Mouse (Mus musculus) CD4-positive helper T cell, adult 2 months (primary cell): ENCODE results near the gene Mcrip2.

ENCODE experiments used
- DNase-seq: peaks from one replicate; pipeline ENCODE4 v3.0.0-alpha.2; 2012; ENCODE audit warnings: low read depth, missing footprints, low spot score

The Mcrip2 gene

DNA sequence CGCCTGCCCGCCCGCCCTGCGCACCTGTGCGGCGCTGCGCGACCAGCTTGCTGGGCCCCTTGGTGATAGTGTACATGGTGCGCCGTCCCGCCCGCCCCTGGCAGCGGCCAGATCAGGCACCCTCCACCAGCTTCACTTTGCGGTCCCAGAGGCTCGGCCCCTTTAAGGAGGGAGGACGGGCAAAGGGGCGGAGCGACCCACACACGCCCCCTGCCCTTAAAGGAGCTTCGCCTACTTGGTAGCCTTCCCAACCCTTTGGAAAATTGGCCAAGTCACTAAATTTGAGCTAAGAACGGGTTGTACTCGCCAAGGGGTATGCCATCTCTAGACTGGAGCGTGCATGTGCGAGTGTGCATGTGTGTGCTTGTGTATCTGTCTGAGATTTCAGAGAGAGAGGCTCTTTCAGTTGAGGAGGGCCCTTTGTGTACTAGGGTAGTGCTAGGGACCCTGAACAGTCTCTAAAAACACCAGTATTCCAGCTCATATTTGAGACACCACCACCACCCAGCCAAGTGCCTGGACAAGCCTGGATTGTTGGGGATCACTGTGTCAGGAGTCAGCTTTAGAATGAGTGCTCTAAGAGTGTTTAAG lies at the start of gene Mcrip2:
Mcrip2 (minus strand) TSS at position 164 of the 591 bp plus-strand sequence.
- DNase-seq = peak; percentile 70

DNA sequence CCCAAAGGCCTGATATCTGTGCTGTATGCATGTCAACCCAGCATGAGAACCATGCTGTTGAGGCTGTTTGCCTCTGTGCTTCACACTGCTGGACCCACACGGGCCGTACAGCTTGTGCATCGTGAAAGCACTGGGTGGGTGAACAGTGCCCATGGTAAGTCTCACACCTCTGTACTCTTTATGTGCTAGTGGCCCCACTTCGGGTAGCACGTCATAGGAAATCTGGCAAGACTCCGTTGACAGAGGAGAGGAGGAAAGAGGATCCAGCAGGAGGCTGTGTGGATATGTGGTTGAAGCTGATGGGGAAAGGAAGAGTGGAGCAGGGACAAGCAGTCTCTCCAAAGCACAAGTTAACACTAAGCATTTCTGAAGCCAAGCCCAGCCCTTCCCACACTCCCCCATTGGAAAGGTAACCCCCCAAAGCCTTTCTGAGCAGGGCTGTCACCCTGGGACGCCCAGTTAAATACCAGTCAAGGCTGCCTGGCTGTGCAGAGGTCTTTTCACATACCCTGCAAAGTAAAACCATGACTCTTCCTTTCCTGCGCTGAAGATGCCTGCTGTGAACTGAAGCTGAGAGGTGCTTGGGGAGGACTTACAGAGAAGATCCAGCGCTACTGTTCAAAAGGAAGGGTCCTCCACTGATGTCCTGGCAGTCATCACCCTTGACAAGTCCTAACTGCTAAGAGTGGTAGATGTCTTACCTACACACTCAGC lies 49.6 kb upstream of the Mcrip2 start:
- DNase-seq = no peak

DNA sequence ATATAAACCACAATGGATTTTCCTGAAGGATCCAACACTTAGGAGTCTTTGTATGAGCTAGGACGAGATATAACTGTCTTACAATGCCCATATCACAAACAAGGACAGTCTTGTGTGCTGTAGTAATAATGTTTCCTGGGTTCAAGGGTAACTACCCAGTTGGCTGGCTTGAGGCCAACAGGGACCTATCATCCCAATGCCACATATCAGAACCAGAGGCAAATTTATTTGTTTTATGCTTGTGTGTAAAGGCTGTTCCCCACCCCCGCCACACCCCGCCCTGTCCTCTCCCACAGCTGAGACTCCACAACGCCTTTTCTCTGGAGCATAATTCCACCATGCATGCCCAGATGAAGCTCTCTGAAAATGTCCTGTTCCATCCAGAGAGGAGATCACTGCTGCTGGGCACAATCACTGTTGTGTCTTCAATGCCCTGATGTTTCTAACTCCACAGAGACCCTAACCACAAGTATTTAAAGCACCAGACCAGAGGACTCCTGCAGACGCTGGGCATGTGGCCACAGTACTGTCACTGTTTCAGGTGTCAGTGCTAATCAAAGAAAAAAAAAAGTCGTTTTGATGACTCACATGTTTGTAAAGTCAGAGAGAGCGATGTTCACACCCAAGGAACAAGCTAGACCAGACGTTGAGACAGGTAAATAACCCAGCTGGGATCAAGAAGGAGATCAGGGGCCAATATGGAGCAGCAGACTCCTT lies 48.5 kb upstream of the Mcrip2 start:
- DNase-seq = no peak

DNA sequence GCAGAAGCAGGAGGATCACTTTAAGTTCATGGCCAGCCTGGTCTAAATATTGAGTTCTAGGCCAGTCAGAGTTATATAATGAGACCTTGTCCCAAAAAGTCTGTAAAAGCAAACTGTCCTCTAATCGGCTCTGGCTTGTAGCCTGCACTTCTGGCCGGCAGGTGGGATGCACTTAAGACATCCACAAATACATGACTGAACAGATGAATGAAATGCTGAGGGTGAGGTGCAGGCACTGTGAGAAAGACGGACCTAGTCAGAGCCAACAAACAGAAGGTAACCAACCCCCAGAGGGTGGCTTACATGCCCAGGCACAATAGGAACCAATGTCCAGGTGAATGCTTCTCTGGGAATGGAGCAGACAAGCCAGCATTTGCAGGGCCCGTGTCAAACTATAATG lies 45.7 kb upstream of the Mcrip2 start:
- no peak for DNase-seq

DNA sequence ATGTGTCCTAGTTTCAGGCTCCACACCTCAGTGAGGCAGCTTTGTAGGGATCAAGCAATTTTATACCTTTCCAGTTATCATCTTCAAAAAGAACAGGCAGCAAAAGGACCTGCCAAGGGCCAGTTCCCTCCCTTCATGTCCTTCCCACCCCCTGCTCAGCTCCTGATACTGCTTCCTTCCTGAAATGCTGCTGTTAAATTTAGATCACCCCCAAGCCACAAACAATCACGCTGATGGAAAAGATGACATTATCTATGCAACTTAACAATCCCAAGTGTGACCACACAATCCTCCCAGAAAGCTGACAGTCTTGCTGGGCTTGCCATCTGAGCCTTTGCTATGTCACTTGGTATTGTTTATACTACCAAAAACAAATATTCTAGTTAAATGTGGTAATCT lies 45.3 kb upstream of the Mcrip2 start:
- DNase-seq = no peak

DNA sequence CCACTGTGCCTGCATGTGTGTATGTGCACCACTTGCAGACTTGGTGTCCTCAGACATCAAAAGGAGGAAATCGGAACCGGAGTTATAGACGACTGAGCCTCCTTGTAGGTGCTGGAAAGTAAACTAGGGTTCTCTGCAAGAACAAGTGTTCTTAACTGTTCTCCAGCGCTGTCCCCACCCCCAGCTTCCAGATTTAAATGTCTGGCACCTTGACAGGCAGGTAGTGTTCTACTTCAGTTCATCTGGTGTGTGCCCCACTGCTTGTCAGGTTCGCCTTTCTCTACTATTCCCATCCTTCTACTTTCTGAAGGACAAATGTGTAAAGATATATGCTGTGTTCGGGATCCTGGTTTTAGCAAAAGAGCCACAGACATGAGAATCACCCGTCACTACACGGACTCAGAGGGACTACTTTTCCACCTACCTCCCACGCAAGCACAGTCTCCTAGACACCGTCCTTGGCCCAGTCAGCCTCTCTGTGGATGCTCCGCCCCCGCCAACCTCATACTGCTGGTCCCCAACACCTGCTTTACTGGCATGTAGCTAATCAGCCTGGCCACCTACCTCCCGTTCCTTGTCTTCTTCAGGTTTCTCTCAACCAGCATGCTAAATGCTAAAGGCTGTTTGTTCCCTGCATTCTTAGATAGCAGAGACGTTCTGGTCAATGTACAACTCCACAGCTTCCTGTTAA lies 44.8 kb upstream of the Mcrip2 start:
- DNase-seq = peak; percentile 42

DNA sequence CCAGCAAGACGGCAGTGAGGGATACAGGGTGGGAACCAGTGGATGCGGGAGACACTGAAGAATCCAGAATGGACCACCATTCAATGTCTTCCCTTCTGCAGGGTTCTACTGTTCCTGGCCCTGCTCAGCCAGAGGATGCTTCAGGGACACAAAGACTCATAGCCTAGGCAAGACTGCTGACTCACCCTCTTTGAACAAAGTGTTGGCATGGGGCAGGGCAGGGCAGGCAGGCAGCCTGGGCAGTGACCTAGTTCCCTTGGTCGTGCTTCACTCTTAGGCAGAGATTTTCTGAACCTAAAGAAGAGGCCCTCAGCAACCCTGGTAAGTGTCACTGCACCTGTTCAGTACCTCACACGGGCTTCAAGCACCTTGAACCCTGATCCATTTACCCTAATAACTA lies 43.3 kb upstream of the Mcrip2 start:
- DNase-seq = no peak

DNA sequence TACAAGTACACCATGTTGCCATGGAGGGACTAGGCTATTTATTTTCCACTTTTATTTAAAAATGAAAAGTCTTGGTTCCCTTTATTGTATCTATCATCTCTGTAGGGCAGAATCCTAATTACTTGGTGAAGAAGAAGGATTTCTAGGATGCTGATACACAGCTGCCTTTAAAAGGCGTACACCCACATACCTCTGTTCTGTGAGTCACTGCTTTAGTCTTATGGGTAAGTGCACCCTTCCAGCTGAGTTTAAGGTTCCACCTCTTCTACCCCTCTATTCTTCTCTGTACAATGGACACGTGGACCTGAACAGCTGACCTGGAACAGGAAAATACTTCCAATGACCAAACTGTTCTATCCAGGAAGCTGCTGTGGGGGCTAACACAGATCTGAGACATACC lies 39.1 kb upstream of the Mcrip2 start:
- DNase-seq = no peak

DNA sequence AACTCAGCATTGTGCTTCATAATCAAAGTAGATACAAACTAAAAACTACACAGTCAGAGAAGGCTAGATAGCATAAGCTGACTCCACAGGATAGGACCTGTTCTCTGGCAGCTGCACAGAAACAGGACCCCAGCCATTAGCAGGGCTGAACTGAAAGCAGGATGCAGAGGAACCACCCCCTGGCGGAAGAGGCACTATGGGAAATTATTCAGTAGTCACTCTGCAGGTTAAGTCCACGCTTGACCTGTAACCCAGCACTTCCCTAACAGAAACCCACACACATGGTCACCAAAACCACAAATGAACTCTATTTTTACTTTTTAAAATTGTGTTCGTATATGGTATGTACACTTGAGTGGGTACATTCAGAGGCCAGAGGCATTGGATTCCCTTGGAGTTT lies 34.5 kb upstream of the Mcrip2 start:
- no peak for DNase-seq

DNA sequence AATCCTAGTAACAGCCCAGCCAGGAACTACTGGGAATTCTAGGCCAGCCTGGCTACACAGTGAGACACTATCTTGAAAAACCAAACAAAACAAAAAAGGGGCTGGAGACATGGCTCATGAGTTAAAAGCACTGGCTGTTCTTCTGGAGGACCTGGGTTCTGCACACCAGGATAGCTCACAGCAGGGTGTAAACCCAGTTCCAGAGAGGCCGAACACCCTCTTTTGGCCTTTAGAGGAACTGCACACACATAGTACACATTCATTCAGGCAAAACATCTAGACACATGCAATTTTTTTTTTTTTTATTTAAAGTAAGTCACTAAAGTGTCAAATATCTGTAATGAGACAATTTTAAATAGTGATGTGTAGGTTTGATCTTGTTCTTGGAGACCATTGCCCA lies 31.6 kb upstream of the Mcrip2 start:
- no peak for DNase-seq

DNA sequence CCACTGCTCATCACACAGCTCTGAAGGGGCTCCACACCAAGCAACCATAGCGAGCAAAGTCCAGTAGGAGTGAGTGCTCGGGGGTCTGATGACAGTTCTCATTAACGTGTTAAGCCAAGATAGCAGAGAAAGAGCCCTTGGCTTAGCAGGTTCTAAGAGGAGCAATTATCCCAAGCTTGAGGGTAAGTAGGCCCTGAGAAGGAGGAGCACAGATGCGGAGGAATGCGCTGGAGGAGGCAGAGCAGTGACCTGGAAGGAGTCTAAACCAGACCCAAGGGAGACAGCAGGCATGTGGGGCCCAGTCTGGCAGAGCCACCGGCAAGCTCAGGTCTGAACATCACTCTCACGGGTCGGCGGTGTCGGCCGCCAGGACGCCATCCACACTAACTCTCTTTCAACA lies 27.3 kb upstream of the Mcrip2 start:
- DNase-seq = no peak

DNA sequence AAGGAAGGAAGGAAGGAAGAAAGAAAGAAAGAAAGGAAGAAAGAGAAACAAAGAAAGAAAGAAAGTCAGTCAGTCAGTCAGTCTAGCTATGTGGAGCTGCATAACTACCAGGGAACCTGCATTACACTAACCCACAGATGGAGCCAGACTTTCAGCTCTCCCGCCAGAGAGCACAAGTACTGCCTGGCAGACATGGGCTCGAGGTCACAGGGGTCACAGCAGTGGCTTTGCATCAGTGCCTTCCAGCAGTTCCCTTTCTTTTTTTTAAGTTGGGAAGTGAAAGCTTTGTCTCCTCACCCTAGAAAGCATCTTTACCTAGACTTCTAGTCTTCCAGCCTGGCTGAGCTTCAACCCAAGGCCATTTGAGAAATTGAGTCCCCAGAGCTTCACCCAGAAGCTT lies 26.9 kb upstream of the Mcrip2 start:
- DNase-seq = no peak

DNA sequence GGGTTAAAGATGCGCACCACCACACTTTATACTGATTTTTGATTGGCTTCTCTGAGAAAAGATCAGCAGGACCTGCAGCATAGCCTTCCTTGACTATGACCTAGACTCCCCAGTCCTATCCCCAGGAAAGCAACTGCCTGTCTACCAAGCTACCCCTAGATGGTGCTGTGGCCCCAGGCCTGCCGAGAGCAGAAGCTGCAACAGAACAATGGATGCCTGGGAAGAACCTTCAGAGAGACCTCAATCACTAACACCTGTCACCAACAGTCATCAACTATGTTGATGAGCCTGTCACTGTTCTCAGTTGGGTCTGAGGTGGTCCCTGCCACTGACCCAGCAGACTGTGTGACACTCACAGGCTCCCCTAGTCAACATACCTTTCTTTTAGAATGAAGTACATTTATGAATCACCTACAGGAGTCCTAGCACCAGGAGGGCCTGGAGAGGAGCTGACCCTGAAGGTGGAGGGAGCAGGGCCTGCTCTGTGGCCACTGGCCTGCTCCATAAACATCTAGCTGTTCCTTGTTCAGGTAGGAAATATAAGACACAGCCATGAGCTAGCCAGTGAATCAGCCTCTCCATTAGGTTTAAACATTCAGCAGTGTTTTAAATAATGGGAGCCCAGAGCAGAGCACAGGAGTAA lies 25.5 kb upstream of the Mcrip2 start:
- peak; percentile 72 for DNase-seq

DNA sequence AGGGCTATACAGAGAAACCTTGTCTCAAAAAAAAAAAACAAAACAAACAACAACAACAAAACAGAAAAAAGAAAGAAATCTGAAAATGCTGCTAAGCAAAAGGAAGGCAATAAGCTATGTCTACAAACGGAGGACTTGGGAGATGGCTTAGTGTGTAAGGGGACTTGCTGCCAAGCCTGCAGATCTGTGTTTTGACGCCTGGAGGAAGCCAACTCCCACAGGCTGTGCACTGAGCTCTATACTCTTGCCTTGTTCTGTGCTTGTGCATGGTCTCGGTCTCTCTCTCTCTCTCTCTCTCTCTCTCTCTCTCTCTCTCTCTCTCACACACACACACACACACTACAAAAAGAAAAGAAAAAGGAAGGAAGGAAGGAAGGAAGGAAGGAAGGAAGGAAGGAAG lies 20.3 kb upstream of the Mcrip2 start:
- no peak for DNase-seq

DNA sequence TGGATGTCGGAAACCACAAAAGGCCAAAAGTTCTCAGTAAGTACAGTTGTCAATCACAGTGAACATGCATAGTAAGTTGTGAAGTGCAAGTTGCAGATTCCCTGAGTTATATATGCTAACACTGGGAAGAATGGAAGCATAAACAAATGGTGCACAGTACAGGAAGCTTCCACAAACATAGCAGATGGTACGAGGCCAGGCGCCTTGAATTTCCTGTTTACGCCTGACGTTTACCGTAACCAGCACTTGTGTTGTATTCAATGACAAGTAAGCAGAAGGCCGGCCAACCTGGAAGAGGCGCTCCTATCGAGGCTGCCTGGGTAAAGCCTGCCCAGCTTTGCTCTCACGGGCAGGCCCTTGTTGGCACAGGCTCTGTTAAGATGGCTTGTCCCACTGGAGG lies 18.9 kb upstream of the Mcrip2 start:
- DNase-seq = no peak

DNA sequence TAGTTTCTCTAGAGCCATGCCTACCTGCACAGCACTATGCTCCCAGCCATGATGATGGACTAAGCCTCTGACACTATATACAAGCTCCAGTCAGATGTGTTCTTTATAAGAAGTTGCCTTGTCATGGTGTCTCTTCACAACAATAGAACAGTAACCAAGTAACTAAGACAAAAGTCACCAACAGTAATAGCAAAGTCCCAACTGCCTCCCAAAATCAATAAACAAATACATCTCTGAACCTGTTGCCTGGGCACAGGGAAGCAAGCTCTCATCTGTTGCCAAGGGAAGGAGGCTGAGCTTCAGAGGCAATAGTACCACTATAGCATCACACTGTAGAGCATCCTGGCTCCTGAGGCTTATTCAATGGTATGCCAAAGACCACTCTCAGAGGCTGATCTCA lies 18.2 kb upstream of the Mcrip2 start:
- no peak for DNase-seq

DNA sequence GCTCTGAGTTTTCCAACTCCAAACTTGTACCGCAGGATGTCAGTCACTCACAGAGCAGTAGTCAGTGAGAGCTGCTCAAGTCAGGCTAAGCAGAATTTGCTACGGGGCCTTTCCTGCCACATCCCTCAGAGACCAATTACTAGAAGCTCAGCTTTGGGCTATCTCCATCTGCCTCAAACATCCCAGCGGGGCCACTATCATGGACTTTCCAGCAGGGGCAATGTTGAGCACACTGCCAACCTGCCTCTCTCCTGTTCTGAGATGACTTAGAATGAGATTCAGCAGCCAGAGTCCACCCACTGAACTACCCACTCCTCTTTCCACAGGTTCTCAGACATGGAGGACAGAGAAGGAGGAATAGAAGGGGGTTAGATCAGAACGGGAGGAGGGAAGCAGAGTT lies 17.1 kb upstream of the Mcrip2 start:
- peak; percentile 36 for DNase-seq

DNA sequence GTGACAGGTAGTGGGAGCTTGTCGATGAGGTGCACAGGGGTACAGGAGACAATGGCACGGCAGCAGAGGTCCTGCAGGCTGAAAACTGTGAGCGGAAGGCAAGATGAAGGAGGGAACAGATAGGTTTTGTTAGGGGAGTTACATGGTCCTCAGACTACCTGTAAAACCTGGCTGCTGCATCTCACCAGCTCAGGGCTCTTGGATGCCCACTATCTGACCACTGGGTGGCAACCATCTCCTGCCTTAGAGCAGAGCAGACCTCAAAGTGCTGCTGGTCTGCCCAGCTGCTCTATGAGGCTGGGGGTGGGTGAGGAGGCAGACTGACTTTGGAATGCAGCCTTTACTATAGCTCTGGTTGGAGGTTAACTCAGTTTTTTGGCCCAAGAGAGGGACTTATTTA lies 15.3 kb upstream of the Mcrip2 start:
- no peak for DNase-seq

DNA sequence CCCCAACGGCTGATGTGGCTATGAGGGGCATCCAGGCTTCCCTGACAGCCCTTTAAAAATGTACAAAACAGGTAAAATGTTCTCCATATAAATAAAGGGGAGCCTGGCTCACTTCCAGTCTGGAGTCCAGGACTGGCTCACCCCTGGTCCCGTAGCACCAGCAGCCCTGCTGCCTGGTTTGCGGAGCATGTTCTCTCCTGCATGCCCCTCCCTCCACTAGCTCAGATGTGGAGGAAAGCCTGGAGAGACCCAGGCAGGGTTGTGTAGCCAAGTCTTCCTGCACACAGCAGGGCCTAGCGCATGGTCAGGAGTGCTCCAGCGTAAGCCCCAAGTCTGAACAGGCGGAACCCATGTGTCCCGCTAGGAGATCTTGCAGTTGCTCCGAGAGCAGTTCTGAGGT lies 14.7 kb upstream of the Mcrip2 start:
- no peak for DNase-seq

DNA sequence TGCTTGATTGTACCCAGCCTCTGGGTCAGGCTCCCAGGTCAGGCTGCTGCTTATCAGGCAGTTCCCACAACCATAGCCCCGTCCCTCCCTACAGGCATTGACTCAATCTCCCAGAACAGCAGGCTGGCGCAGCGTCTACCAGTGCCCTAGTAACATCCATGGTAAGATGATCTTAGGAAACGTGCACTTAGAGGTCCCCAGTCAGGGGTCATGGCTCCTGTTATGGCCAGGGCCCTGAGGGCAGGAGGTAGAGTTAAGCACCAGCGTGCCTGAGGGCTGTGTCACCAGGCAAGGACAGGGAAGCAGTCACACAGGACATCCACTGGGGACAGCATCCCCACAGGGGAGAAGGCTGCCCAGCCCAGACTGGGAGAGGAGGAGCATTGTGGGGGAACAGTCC lies 13.7 kb upstream of the Mcrip2 start:
- no peak for DNase-seq

DNA sequence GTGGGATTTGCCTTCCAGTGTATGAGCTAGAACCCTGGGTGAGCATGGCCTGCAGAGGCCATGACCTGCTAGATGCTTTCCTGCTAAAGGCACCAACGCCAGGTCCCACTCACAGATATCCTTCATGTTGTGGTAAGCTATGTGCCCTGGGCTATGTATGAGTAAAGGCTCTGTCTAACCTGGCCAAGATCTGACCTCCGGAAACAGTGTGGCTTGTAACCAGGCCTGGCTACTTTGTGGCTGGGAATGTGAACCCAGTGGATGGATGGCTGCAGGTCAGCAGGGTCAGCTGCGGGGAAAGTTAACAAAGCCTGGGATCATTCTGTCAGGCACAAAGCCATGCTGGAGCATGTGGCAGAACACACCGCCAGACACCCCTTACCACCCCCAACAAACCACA lies 13.1 kb upstream of the Mcrip2 start:
- no peak for DNase-seq
